Mouse (Mus musculus): ENCODE measurements at regions not wholly inside any gene's neighbourhood (a gene's known extent, or its start where the extent isn't known, plus 50 kb on each side); places are given as distances from the start of the nearest gene placed in this dataset.
A peak's percentile ranks its signal among the peaks of the same experiment; 100 is the strongest.

DNA sequence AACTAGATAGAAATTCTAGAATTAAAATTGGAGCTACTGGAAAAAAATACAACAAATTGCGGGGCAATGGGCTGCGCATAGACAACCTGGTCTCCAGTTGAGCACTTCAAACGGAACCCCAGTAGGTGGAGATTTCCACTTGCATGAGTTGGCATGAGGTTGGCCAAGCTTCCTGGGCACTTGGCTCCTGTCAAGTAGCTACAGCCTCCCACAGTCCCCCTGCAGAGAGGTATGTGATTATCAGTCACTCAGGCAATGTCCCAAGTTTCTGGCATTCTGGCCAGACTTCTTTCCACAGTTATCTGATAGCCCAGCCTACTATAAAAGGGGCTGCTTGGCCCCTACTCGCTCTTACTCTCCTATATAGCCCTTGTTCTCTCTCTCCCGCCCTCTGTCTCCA, 1159.4 kb upstream of the Tmeff2 start:
- DNase-seq: peak; percentile 53 to 77
